Mouse (Mus musculus) kidney, adult 10 weeks (tissue): Measurements from ENCODE around the gene Vpreb1. TPM values are rescaled to one million over a fixed set of nuclear protein-coding genes. Genes with fewer than 3 reads are reported as not detected.

Experiments
- polyA plus RNA-seq: library from polyadenylated mRNA; stranded (reverse); fragments of 350-450 nt; fragmentation: Illumina TruSeq; extraction: RNeasy Lipid Tissue Mini Kit (QIAGEN cat#74804); gene quantifications from one replicate; pipeline ENCODE4 v1.2.3, GENCODE M21; 2014; ENCODE audit warnings: low read depth, low replicate concordance

Gene Vpreb1
- 0.69 TPM for polyA plus RNA-seq

GRCm38 (mm10) chr16:16870617-16871331, at the start of gene Vpreb1, which contains the start of gene Top3b:
Vpreb1 (minus strand) TSS chr16:16870843.
Top3b (plus strand) TSS chr16:16870736.

DNA sequence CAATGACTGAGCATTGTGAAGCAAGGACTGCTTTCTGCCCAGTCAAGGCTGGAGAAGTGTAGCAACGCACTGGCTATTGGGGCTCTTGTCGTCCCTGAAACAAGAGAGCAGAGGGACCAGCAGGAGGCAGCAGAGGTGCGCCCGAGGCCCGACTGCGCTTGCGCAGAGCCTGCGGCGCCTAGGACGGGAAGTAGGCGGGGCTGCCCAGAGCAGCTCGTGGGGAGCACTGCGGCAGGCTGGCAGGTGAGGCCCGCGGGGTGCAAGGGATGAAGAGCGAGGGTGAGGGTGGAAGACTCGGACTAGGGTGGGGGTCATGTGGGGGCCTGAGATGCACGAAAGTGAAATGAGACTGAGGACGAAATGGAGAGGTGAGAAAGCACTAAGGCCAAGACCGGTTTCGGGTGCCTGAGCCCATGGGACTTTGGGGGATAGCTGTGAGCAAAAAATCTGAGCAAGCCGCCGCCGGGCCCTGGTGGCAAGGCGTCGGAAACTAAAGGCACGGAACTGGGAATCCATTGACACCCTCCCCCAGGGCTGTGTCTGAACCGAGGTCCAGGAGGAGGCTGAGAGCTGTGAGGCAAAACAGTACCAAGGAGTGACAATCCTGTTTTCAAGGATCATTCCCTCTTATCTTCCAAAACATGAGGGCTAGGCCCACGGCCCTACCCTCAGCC, 25.9 kb upstream of the Vpreb1 start, which contains the start of gene Ppm1f:
Ppm1f (plus strand) TSS at position 88 of the 674 bp plus-strand sequence.

GRCm38 (mm10) chr16:16863978-16864377, 6.7 kb downstream of the Vpreb1 start, which contains the start of gene Igll1:
Igll1 (minus strand) TSS chr16:16863985.

DNA sequence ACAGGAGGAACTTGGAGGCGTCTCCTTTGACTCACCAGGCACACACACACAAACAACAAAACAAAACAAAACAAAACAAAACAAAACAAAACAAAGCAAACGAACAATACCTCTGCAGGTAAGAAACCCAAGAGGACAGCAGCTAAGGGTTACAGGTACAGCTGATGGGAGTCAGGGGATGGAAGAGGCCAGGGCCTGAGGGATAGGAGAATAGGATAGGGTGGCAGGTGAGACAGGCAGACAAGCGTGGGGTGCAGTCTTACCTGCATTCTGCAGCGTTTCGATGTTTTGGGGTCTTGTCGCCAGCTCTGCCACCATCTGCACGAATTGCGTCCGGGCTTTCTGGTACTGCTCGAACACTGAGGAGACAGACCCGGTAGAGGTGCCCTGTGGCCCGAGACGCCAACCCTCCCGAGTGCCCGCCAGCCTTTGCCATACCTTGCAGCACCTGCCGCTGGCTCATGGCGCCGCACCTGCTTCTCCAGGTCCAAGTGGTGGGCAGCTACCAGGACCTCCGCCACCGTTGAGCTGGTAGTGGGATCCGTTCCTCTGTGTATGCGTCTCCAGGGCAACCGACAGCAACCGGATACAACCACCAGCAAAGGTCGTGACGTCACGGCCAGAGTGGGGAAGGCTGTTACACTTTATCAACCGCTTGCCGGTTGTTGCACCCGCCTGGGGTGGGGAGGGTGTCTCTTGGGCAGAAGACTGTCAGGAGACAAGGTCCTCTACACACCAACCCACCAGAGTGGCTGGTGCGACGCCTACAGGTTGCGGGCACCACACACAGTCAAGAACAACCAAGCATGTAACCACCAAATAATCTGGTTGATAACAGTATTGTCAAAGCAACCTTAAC, 41.7 kb downstream of the Vpreb1 start, which contains the start of gene Spag6l:
Spag6l (minus strand) TSS at position 700 of the 859 bp plus-strand sequence.

Other genes starting within 250 kb of the Vpreb1 start
- gene Olfr19, start 194.4 kb downstream of the Vpreb1 start, polyA plus RNA-seq, result not detected
- 2.5 TPM for gene Spag6l, start 41.4 kb downstream of the Vpreb1 start, polyA plus RNA-seq
- gene Igll1, start 6.9 kb downstream of the Vpreb1 start, polyA plus RNA-seq, result not detected
- gene Top3b, start 107 bp downstream of the Vpreb1 start, polyA plus RNA-seq, result 14.5 TPM
- 6.0 TPM for gene Ppm1f, start 25.6 kb upstream of the Vpreb1 start, polyA plus RNA-seq
- gene Mapk1, start 112.5 kb upstream of the Vpreb1 start, polyA plus RNA-seq, result 232 TPM
- 0.85 TPM for gene Ypel1, start 198.9 kb upstream of the Vpreb1 start, polyA plus RNA-seq
- 64.4 TPM for gene Ppil2, start 240.4 kb upstream of the Vpreb1 start, polyA plus RNA-seq